Mouse (Mus musculus) R1 (cell line): Measurements from ENCODE around the gene Clic4.

Source experiments
- DNase-seq: peaks from one replicate; pipeline ENCODE4 v3.0.0-alpha.2; 2018; ENCODE audit warnings: low read depth, low spot score

The Clic4 gene

DNA sequence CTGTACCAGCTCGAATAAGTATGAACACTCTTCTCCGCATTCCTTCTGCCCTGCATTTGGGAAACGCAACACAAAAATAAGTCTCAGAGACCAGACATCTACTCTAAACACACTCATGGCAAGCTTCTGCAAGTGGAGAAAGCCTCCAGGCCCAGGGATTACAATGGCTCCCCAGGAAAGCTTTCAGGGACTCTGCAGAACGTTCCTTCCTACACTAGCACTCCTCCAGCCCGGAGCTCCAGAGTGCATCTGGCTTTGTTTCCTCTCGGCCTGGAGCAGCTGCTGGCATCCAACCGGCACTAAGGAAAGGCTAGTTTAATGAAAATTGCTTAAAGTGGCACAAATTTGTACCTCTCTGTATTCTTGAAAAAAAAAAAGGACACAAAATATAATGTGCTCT lies 14.1 kb downstream of the Clic4 start:
- DNase-seq: peak; percentile 55

DNA sequence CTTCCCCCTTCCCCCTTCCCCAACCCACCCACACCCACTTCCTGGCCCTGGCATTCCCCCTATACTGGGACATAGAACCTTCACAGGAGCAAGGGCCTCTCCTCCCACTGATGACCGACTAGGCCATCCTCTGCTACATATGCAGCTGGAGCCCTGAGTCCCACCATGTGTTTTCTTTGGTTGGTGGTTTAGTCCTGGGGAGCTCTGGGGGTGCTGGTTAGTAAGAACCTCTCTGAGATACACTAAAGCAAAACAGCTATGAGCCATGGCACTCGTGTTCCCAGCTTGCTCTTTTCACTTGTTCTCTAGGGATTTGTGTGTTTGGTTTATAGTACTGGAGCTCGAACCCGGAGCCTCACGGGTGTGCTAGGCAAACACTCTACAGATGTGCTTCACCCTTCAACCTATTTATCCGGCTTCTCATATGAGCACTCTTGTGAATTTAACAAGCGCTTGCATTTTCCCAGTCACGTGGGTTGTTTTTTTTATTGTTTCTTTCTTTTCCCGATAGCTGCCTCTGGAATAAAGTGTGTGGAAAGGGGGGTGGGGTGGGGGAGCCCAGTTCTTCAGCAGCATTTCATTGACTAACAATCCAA lies 14.6 kb downstream of the Clic4 start:
- DNase-seq: no peak

DNA sequence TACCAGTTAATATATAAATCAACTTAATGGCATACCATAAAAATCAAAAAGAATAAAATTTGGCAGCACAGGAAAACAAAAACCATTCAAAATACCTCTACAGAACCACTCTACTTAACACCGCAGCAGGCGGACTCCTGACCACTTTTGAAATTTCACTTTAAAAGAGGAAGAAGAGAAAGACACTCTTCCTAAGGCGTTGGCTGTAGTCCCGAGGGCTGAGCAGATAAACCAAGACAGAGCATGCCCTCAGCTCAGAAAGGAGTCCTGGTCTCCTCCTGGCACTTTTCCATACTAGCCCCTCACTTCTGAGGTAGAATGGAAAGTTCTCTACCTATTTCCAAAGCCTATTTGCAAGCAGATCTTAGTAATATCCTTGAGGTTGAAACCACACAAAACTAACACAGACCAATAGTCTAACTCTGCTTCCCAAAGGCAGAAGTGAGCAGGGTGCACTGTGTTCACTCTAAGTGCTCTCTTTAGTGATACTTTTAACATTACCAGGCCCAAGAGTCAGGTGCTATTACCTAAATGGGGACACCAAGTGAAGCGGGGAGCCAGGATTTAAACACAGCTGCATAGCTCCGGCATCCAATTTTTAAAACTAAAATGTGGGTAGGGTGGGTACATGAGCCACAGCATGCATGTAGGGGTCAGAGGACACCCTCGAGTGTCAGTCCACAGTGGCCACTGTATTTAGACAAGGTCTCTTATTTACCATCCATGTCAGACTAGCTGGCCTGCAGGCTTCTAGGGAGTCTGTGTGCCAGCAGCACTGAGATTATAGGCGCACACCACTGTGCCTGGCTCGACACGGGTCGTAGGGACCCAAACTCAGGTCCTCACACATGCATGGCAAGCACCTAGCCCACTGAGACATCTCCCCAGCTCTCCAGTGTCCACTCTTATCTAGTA lies 15.8 kb downstream of the Clic4 start:
- no peak for DNase-seq

DNA sequence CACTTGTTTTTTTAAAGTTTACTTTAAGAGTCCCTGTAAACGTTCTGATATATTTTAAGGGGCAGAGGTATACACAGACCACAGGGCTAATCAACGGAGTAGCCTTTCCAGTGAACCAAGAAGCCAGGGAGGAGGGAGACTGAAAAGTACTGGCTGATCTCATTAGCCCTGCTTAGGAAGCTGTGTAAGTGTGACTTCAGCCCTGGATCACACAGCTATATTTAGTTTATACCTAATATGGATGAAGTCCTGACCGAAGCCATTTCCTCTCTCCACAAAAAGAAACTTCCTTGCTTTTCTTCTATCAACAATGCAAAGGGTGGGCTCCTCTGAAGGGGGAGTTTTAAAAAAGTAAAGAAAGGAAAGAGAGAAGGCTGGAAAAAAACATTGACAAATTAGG lies 17.8 kb downstream of the Clic4 start:
- no peak for DNase-seq

DNA sequence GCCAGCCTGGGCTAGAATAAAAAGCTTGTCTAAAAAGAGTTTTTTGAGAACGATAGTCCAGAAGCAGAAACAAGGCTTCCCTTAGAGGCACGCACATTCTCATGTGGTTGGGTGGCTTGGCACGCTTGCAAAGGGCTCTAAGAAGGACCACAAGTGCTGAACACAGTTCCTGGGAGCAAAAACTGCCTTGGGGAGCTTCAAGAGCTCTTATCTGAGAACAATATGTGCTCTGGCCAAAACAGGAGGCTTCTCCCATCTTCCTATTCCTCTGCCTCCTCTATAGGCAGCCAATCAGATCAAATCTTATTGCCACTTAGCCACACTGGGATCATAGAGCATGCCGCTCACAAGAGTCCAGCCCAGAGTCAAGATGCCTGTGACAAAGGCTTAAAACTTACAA lies 18.3 kb downstream of the Clic4 start:
- peak; percentile 35 for DNase-seq

DNA sequence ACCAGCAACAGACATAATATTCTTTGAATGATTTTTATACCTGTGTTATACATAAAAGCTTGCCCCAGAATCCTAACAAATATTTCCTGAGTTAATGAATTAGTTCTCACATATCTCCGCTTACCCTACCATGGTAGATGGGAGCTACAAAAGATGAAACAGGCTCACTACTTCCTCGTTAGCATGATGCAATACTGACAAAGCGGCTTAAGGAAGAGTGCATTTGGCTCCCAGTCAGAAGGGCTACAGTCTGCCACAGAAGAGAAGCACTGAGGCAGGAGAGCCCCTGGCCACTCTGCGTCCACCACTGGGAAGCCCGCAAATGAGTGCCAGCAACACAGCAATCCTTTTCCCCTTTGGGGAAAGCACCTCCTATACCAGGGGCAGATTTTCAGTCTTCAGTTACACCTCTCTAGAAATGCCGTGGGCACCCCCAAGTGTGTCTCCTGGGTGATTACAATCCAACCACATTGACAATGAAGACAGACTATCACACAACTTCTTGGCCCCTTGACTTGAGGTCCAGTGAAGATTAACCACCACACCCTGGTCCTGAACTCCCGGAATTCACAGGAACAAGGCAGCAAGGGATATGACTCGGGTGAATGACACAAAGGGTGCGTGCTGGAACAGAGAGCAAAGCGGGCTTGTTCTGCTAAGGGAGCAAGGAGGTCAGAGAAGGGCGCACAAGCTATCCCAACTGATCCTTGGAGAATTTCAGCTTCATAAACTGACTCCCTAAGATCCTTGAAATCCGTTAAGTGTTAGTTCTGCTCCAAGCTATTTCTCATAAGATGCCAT lies 19.2 kb downstream of the Clic4 start:
- peak; percentile 50 for DNase-seq

DNA sequence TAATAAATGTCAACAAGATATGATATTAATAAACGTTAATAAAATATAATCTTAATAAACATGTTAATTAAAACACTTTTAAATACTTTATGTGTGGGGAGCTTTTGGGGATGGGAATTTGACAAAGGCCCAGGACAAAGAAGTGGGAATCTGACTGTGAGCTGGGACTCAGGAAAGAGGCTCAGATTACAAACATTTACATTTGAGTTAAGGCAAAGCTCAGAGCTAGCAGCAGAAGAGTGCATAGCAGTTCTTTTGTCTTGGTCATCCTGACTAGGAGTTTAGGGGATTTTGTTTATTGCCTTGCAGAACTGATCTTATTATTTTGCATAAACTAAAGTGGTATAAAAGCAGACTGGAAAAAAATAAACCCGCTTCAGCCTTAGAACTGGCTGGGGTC lies 20.8 kb downstream of the Clic4 start:
- peak; percentile 84 for DNase-seq

DNA sequence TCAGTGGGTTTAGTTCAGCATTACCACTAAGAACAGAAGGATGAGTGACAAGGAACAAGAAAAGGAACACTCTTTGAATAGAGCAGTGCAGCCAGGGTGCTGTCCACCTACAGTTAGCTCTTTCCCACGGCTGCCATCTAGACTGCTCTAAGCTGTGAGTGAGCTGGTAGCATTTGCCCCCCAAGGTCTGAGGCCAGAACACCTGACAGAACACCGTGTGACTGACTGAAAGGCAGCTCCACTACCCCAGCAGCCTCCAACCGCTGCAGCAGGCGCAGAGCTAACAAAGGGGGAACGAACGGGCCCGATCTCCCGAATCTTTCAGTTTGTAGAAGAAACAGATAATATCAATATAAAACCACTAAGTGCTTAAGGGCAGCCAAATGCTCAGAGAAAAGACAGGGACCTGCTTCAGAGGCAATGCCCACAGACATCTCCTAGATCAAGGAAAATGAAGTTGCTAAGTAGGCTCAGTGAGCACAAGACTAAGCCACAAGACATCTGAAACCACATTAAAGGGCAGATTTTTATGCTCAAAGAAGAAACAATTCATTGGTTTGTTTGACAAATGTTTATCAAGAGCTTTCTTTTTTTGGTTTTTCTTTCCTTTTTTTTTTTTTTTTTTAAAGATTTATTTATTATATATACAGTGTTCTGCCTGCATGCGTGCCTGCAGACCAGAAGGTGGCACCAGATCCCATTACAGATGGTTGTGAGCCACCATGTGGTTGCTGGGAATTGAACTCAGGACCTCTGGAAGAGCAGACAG lies 24.2 kb downstream of the Clic4 start:
- no peak for DNase-seq

DNA sequence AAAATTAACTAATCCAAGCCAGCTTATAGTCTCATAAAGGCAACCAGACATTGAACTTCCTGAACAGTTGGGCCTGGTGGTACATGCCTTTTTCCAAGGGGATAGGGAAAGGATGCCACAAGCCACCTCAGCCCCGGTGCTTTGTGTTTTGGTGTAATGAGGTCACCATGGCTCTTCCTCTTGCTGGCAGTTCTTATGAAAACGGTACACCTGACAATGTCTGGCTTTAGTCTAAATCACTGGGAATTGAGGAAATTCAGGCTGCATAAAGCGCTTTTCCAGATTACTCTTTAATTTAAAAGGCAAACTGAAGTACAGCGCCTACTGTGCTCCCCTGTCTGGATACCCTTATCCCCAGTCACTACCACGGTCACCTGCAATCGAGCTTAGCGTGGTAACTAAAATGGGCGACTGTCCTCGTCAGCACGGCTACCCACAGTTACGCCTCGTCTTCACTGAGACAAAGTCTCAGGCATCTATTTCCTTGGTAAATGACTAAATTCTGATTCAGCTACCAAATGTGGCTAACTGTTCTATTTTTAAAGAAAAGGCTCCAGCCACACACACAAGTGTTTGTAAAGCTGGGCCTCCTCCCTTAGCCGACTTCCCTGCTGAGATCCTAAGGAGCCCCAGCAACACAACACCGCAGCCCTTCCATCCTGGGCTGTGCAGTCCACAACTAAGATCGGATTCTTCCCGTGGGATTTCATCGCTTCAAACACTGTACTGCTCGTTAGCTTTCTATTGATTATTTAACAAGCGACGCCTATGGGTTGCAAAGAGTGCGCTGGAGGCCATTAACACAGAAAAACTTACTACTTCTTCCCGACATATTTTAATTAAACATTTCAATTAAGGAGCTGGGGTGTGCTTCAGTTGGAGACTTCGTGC lies 25.5 kb downstream of the Clic4 start:
- DNase-seq: no peak

DNA sequence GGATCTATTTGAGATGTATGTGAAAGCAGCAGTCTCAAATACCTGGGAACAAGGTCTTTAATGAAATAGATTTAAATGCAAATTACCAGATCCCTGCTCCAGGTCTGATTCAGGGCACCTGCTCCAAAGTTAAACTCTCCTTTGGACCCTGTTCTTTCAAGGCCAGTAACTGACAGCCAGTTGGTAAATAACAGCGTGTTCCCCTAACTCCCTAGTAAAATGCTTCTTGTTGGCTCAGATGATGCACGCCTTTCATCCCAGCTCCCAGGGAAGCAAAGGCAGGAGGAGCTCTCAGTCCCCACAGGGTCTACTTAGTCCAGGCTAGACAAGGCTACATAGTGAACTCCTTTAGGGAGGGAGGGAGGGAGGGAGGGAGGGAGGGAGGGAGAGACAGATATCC lies 26.2 kb downstream of the Clic4 start:
- peak; percentile 32 for DNase-seq

DNA sequence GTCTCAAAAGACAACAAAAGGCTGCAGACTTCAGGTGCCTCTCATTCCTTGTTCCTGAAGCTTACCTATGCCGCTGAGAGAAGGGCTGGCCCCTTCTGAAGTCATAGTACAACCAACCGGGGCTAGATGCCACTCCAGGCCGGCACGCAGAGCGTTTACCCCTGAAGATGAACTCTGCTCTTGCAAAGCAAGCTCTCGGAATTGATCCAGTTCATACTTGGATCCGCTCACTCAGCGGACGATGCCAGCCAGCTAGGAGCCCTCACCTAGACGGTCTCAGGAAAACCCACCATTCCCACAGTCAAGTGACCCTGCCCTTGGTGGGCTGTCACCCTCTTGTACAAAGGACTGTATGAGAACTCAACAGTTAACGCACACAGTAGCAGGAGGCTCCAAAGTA lies 26.8 kb downstream of the Clic4 start:
- DNase-seq: no peak

DNA sequence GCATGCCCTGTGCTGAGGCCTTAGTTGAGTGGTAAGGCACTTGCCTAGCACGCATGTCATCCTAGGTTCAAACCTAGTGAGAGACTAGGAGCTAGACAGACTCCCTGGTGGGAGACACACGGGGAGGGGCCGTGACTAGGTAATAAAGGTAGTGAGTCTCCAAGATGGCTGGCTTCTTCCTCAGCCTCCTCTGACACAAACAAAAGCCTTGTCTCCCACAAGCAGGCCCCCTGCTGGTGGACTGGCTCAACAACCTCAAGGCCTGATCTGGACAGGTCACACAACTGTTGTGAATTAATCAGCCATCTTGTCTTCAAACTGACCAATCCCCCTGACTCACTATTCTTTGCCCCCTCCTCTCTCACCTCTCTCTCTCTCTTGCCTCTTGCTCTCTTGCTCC lies 28.3 kb downstream of the Clic4 start:
- peak; percentile 94 for DNase-seq

DNA sequence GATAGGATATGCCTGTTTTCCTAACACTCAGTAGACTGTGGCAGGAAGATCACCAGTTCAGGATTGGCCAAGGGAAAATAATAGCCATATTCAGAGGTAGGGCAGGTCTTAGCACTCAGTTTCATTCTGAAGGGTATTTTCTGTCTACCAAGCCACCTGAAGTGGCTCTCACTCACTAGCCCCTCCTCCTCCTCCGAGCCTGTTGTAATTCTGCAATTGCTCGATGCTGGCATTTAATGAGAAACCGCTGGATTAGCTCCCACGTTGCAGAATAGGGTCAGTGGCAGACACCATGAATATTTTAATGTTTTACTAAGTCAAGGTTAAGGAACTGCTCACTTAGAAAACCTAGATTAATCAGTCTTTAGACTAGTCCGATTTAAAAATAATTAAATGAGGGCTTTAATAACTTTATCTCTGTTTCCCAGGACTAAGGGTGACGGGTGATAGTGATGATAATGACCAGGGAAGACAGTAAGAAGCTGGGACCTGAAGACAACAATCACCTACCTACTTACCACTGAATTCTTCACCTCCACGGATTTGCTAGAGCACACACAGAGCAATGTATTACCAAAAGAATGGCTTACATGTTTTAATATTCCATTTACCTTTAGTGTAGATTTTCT lies 29.6 kb downstream of the Clic4 start:
- DNase-seq: no peak

DNA sequence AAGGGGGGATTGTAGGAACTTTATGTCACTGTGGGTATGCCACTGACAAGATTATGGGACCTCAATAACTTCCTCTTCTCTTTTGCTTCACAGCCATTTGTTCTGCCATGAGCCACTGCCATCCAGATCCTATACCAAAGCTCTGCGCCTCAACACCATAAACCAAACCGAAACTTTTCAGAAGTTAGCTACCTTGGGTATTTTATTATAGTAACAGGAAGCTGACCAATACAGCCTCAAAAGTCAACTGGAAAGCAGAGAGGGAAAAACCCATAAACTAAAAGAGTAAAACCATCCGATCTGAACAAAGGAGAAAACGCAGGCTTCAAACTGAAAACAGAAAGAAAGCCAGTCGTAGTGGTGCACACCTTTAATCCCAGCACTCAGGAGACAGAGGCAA lies 30.2 kb downstream of the Clic4 start:
- no peak for DNase-seq

DNA sequence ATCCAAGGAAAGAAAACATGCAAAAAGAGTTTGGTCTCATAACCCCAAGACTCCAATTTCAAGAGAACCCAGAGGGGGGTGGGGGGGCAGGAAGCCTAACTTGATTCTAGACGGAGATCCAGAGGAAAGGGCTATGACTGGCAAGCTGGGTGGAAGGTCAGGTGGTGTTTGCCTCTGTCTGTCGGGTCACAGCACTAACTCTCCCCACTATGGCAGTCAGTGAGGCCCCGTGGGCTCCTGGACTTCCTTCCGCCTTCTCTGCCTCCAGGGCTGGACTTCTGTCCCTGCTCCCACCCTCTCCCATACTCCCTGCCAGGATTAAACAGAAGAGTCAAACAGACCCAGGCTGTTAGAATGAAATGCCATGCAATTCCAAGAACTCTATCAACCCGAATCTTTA lies 30.9 kb downstream of the Clic4 start:
- DNase-seq: no peak

DNA sequence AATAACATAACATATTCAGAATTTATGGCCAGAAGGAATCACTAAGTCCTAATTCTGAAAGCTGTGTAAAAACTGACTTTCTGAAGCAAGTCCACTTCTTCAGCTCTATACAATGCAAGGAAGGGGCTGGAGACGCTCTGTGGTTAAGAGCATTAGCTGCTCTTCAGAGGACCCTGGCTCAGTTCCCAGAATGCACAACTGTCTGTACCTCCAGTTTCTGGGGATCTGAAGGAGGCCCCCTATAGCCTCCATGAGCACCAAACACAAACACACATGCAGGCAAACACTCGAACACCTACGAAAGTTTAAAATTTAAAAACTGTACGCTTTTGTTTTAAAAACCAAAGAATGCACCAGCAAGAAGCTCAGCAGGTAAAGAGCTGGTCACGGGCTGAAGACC lies 31.5 kb downstream of the Clic4 start:
- no peak for DNase-seq

DNA sequence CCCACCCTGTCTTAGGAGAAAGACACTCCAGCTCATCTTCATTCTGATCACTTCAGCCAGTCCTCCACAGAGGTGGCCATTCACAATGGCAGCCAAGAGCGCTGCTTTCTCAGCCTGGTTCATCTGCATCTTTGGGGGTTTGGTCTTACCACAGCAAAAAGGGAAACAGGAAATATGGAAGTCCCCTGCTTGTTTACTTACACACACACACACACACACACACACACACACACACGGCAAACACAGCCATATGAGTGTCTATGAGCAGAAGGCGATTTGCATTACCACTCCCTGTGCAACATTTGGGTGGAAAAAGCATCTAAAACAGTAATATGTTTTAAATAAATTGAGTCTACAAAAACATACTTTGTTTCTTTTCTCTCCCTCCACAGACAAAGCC lies 32.3 kb downstream of the Clic4 start:
- no peak for DNase-seq

DNA sequence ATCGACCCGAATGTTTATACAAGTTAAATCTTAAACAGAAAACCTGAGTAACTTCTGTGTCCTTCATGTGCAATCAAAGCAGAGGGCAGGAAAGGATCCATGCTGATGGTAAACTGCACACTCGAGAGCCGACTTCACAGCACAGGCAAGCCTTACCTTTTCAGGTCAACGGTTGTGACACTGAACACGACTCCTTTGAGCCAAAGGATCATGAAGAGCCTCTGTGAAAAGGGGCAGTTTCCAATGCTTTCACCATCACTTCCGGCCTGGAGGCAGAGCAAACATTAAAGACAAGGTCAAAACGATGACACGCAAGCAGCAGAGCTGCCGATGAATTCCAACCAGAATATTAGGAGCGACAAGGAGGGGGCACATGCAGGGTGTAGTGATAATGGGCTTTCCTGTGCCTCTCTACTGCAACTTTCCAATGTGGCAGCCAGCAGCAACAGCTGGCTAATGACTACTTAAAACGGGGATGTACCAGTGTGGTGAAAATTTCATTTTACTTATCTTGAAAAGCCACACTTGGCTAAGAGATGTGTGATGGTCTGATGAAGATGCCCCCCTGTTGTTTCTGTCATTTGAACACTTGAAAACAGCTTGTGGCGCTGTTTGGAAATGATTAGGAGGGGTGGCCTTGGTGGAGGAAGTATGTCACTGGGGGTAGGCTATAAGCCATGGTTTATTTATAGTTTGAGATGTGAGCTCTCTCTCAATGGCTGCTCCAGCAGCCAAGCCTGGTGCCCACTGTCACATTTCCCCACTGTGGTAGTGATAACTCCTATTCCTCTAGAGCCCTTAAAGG lies 33.7 kb downstream of the Clic4 start:
- no peak for DNase-seq

DNA sequence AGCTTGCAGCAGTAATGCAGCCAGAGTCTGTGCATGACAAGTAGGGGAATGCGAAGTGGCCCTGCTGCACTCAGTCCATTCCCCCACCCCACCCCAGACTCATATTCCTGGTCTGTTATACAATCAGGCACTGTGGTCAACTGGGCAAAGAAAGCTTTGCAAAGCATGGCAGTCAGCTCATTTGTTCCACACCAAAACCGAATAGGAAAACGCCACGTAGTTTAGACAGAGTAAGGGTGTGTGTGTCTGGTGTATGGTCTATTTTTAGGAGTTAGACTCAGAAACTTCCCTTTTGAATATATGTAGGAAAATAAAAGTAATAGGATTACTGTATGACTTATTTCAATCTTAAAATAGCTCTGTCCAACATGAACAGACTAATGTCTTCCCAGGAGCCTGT lies 36.0 kb downstream of the Clic4 start:
- no peak for DNase-seq
